Mouse (Mus musculus) B cell, adult 2 months (primary cell): ENCODE data around the gene Jrkl.
A peak's percentile ranks its signal among the peaks of the same experiment; 100 is the strongest.

Experiments
- DNase-seq, 2 experiments: peaks; one replicate each; pipeline ENCODE4 v3.0.0; 2022

The Jrkl gene

DNA sequence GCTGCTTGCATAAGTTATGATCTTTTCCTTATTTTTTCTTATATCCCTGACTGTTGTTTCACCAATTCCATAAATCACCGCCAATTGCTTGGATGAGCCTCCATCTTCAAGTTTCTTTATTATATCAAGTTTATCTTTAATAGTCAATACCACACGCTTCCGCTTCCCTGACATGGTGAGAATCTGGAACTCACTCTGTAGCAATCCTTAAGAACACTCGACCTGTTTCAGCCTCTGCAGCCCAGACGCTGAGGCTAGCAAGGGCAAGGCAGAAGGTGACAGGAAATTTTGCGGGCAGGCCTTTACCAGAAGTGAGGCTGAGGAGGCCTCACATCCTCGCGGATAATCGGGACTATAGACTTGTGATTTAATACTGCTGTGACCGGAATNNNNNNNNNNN, at the start of gene Jrkl:
Gene Jrkl (minus strand): TSS at position 349 of the 400 bp plus-strand sequence.
- DNase-seq = peak; percentile 39 to 40

DNA sequence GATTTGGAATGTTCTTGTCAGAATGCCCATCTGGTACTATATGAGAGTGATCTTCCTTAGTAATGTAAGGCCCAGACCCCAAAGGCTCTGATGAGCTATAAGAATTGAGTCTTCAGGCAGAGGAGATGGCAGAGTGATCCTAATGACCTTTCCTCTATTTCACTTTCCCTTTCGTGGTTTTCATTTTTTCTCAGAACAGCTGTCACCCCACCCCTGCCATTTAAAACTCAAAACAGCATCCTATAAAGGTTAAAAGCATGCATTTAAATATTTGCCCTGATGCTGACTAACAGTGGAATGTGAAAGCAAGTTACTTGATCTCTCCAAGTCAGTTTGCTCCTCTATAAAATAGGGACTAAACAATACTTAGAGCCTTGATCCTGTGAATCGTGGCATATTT, 41.9 kb upstream of the Jrkl start:
- DNase-seq = no peak

DNA sequence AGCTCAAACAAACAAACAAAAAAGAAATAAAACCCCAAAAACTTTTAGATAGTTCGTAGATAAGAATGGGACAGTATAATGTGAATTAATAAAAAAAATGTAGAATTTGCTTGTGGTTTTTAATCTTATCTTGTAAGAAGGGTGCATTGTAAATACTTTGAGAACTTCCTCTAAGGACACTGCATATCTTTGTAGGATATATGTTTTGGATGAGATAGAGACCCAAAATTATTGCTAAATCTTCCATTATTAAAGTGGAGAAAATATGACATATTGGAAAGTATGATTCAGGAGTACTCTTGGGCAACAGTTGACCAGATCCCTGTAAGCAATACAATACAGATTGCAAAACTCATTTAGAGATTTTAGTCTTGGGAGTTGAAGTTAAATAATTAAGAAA, 27.6 kb upstream of the Jrkl start:
- no peak for DNase-seq

DNA sequence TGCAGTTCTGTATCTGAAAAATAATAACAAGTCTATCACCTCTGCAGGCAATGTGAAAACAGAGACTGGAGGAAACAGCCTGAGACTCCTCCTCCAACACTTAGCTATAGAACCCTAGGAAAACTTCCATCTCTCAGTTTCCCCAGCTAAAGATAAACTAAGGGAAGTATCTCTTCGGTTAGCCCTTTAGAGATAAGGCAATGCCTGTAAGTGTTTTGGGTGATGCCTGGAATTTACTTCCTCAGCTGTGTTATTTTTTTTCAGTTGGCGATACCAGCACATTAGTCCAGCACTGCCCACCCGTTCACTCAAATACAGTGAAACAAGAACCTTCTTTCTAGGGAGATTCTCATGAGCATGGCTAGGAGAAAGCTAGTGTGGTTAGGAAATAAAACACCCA, 15.4 kb upstream of the Jrkl start:
- no peak for DNase-seq

DNA sequence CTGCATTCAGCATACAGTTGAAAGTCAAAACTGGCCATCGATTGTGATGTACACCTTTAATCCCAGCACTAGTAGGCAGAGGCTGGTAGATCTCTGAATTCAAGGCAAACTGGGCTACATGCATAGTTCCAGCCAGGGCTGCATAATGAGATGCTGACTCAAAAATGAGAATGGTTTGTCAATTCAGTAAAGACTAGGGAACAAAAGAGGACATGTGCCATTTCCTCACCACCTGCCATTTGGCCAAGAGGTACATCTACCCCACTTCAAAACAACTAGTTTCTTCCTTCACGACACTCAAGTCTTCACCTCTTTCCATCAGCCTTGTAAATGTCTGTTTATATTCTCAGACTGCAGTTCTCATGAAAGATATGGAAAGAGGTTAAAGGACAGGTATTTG, 12.5 kb upstream of the Jrkl start:
- no peak for DNase-seq

DNA sequence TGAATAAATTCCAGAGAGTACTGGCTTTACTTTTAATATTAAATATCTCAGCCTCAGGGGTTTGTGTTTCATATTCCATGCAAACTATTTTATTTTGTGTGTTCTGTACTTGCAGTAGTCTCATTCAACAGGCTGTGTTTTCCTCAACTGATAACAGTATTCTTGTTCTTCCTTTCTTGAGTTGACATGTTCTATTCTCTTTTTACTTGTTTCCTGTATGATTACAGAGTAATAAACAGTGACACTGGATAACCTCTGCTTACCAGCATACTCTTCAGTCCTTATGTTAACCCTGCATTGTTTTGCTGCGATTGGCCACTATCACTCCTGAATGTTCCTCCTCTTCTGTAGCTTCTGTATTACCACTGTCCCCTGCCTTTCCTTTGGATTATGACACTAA, 11.1 kb upstream of the Jrkl start:
- no peak for DNase-seq

DNA sequence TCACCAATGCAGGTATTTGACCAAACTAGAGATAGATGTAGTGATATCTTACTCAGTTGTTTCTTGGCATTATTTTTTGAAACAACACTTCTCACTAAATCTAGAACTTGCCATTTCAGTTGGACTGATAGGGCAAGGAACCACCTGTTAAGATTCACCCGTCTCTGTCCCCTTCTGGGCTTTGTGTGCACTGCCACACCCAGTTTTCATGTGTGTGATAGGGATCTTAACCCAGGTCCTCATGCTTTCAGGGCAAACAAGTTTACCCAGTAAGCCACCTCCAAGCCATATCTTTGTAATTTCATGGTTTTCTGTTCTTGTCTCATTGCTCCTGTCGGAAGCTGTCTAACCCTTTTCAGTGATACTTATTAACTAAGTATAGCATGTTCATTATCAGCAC, 5.6 kb upstream of the Jrkl start:
- no peak for DNase-seq

DNA sequence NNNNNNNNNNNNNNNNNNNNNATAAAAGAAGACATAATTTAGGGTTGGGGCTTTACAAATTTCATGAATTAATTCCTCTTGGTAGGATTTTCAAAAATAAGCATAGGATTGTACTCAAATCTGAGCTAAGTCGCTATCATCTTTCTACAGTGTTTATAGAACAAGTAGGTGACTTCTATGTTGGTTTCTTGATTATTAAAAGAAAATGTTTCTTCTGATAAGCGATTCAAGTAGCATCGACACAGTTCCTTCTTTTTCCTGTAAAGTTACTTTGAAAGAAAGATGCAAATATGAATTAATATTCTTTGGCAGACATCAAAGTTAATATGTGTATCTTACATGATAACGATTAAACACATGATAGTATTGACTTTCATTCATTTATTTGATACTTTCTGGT, 2.5 kb upstream of the Jrkl start:
- no peak for DNase-seq

DNA sequence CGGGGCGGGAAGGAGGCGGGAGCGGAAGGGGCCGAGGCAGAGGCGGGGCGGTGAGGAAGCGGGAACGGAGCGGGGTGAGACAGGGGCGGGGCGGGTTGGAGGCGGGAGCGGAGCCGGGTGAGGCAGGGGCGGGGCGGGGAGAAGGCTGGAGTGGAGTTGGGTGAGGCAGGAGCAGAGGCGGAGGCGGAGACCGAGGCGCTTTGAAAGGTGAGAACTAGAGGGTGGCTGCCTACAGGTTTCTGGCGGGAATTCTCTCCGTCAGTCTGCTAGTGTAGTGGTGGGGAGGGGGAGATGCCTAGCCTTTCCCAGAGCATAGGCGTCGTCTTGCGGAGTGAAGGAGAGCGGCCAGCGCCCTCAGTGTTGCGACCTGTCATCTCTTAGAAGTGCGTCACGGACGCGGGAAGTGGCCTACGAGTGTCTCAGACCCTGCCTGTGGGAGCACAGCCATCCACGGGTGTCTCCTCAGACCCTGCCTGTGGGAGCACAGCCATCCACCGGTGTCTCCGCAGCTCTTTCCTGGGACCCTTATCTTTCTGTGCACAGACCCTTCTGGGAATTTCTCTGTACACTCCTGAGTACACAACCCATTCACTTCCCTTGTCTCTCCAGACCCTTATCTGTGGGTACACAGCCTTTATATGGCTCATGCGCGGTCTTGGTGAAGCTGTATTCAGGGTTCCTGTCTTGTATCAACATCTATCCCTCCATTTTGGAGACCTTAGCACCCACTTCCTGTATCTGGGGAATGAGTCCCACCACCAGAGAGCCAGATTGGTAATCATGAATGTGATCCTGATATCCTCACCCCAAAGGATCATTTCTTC, 1.4 kb upstream of the Jrkl start, which contains the start of gene Ccdc82:
Gene Ccdc82 (plus strand): TSS at position 141 of the 824 bp plus-strand sequence.
- DNase-seq = peak; percentile 84 to 87

DNA sequence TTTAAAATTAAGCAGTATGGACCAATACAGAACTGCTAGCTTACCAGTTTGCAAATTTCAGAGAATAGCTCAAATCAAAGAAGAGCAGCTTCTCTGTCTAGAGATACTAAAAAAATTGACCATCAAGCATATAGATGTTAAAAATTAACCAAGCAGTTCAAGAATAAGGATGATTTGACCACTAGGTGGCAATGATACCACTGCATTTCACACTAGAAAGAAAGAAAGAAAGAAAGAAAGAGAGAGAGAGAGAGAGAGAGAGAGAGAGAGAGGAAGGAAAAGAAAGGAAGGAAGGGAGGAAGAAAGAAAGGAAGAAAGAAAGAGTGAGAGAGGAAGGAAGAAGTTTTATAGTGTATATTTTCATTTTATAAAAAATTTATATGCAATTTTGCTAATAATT, 3.3 kb downstream of the Jrkl start:
- DNase-seq = peak in 1 of 2 experiments; percentile 5

DNA sequence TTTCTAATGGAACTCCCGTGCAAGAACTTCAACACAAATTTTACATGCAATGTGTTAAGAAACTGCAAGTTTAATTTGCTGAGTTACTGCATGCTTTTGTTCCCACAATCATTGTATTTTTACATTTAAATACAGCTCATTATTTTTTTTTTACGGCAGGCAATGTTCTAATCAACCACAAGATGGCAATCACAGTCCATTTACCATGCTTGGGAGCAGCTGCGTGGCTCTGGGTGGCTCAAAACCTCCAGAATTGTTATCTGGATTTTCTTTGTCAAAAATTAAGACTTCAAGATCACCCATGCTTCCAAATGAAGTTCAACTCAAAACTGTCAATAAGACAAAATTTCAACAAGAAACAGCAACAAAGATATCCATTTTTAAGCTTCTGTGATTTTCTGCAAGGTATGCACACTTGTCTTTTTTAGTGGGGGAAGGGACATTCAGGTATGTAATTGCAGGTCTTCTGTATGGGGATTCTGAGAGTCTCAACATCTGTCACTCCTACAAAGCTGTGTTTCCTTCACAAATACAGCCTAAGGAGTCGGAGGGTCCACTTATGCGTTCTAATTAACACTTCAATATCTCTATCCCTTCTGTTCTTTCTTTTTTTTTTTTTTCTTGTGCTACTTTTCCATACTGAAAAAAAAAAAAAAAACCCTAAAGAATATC, 13.9 kb downstream of the Jrkl start:
- peak; percentile 46 to 47 for DNase-seq

DNA sequence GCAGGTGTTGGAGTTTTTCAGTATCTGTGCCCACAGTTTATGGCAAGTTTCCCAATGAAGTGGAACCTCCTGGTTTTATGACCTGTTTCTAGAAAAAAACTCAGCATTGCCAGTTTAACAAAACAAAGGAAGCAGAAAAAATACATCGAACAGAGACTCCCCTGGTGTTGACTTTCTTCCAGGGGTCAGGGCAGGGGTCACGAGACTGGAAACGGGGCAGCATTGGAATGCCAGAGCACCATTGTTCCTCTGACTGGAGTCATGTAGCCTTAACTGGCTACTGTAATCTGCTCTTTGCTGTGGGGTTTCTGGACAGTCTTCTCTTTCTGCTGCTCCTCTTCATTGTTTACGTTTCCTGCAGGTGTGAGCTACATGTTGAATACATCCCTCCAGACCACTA, 15.1 kb downstream of the Jrkl start:
- DNase-seq = no peak

DNA sequence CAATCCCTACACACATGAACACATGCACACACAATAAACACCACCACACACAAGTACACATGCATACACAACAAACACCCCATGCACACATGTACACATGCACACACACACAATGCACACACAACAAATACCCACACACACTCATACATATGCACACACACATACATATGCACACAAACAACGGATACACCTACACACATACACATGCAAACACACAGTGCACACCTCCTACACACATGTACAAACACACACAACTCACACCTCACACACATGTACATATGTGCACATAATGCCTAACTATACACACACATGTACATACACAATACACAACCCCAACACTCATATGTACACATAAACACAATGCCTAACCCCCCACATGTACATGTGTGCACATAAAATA, 19.8 kb downstream of the Jrkl start:
- DNase-seq = no peak

DNA sequence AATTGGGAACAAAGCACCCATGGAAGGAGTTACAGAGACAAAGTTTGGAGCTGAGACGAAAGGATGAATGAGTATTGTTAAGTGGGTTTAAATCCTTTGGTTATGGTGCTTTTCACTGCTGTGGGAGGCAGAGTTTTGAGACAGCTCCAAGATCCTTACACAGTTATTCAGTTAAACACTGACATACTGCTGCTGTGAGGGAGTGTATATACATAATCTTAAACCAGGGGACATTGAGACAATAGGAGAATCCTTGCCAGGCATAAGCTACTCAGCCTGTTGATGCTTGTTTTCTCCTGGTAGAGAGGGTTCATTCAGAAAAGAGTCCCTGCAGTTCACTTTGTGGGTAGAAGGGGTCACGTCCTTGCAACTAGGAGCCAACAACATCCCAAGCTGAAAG, 39.3 kb downstream of the Jrkl start:
- no peak for DNase-seq

DNA sequence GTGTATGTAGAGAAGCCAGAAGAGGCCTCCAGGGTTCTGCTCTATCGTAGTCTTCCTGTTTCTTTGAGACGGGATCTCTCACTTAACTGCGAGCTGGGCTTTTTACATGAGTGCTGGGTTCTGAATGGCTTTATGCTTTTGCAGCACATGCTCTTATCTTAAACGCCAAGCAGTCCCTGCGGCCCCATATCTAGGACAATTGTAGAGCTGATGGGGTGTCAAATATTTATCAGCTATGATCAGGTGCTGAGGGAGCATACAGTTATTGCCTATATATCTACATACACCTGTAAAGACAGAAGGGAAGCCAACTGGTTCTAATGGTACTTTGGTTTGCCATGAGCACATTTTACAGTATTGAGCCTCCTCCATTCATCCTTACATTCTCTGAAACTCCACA, 41.9 kb downstream of the Jrkl start:
- no peak for DNase-seq

DNA sequence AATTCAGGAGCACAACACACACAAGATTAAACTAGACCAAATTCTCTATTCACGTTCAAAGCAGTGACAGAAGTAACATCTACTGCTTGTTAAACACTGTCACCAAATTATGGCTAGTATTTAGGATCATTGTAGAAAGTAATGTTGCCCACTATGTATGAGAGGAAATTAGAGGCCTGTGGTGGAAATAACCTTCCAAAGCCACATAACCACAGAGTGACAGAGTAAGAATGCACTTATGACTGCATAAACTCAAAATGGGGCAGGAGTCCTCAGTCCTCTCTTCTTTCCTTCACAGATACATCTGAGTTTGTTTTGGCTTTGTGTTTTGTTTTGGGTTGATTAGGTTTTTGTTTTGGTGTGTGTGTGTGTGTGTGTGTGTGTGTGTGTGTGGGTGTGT, 42.5 kb downstream of the Jrkl start:
- DNase-seq = no peak

DNA sequence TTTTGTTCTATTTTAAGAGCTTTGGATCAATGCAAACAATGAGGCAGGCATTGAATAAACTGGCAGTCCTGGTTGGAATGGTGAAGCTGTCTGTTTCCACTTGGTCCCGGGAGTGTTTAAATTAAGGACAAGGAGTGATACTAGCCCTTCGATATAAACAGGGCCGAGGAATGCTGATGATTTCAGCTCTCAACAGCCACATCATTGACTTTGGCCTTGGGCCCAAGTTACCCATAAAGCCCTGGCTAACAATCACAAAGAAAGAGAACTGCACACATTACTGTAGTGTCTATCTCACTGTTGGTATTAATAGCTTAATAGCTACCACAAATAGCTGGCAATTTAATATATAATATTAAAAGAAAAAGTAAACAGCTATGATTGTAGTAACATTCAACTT, 45.5 kb downstream of the Jrkl start:
- DNase-seq = no peak

DNA sequence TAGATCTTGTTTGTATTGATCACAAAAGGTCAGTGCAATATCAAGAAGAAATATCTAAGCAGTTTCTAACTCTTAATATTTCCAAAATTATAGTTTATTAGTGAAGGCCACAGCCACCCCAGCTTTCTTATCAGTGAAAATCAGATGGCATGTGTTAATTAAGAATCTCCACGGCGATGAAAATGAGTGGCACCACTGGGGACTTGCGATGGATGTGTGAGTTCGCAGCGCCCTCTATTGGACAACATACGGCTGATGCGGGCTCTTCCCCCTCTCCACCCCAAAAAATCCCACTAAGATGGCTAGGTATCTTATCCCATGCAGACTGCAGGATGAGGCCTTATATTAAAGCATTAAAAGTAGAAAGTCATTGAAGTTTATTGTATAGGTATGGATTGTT, 49.9 kb downstream of the Jrkl start:
- peak; percentile 30 to 35 for DNase-seq

DNA sequence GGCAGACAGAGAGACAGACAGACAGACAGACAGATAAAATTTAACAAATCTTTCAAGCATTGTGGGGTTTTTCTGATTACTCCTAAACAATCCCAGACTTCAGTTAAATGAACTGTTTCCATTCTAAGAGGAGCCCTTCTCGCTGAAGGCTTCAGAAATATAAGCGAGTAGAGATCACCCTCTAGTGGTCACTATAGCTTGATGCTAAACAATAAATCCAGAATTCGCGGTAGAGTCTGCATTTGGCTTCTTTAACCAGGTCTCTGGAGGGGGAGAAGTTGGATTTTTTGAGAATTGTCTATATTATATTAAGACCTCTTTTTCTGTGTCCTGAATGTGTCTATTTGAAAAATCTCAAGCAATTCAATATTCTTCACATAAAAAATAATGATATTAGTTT, 50.4 kb downstream of the Jrkl start:
- DNase-seq = peak; percentile 6 to 7

DNA sequence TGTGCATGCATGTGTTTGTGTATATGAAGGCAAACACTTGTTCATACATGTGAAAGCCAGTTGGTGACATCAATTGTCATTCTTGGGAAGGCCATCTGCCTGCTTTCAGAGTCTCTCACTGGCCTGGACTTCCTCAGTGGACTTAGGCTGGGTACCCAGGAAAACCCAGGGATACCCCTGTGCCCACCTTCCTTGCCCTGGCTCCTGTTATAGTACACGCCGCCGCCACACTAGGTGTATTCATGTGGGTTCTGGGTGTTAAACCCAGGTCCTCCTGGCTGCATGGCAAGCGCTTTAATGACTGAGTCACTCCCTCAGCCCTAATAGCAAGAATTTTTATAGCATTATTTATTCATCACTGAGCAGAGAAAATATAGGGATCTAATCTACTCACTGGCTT, 51.0 kb downstream of the Jrkl start:
- DNase-seq = no peak
